Mouse (Mus musculus): ENCODE measurements around the gene Rars.
"Not testable (repeated sequence)": the region's sequence is repeated elsewhere in the genome, so short reads cannot be mapped to it uniquely, and the experiment has no call there.

Rars gene

DNA sequence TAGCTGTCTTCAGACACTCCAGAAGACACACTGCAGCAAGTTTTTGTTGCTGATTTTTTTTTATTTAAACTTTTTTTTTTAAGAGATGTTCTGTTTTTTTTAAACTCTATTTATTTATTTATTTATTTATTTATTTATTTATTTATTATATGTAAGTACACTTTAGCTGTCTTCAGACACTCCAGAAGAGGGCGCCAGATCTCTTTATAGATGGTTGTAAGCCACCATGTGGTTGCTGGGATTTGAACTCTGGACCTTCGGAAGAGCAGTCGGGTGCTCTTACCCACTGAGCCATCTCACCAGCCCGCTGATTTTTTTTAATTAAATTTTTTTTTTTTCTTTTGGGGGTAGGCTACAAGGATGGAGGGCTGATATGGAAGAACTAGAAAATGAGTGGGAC, 8.3 kb upstream of the Rars start:
- not testable (repeated sequence) for H3K4me3 ChIP-seq (replicated peaks; ENCODE audit: low read length); H3K27me3 ChIP-seq (ENCODE audit: insufficient read depth, low read length); H3K9me3 ChIP-seq (ENCODE audit: low read length)
- H3K4me1 ChIP-seq (replicated peaks; ENCODE audit: low read depth, low read length), result peaks cover 65% of the 10 kb centered on the region
- peaks cover 43% of the 10 kb centered on the region for H3K36me3 ChIP-seq (ENCODE audit: insufficient read depth, low read length)
- 0 out of 2 replicates have a peak, but pooled peaks have one; percentile 8 for TF ChIP-seq CTCF (conservative IDR thresholded peaks at IDR 0.05; ENCODE audit: low read length)

GRCm38 (mm10) chr11:35841738-35842325, 7.5 kb upstream of the Rars start:
- peak overlapping the region; percentile 79 for H3K4me3 ChIP-seq (replicated peaks; ENCODE audit: low read length)
- peaks cover 43% of the 10 kb centered on the region for H3K36me3 ChIP-seq (ENCODE audit: insufficient read depth, low read length)
- H3K4me1 ChIP-seq (replicated peaks; ENCODE audit: low read depth, low read length), result peaks cover 69% of the 10 kb centered on the region
- TF ChIP-seq POU5F1 (IDR thresholded peaks at IDR 0.05; ENCODE audit: borderline replicate concordance, low read length), result no peak
- no peak for TF ChIP-seq NANOG (IDR thresholded peaks at IDR 0.05; ENCODE audit: borderline replicate concordance, low read length)
- no peak for TF ChIP-seq CTCF (conservative IDR thresholded peaks at IDR 0.05; ENCODE audit: low read length)
- H3K9me3 ChIP-seq (ENCODE audit: low read length), result no peaks in the 10 kb centered on the region
- H3K27me3 ChIP-seq (ENCODE audit: insufficient read depth, low read length), result no peaks in the 10 kb centered on the region

DNA sequence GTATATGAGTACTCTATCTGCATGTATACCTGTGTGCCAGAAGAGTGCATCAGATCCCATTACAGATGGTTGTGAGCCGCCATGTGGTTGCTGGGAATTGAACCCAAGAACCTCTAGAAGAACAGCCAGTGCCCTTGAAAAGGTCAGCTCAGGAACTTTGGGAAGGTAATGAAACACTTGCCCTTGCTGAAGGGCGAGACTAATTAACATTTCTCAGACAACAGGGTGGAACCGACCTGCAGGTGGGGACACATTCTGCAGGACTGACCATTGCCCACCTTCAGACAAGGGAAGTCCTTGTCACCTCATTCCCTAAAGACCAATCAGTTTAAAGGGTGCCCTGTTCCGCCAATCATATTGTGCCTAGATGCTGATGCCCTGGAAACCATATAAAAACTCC, 6.5 kb upstream of the Rars start:
- Histone ChIP-seq H3K36me3 (ENCODE audit: insufficient read depth, low read length) (peaks cover 38% of the 10 kb centered on the region), H3K4me3 (replicated peaks; ENCODE audit: low read length) (peak overlapping the region; percentile 79), H3K4me1 (replicated peaks; ENCODE audit: low read depth, low read length) (peaks cover 69% of the 10 kb centered on the region)
- H3K27me3 ChIP-seq (ENCODE audit: insufficient read depth, low read length); H3K9me3 ChIP-seq (ENCODE audit: low read length): not testable (repeated sequence)

GRCm38 (mm10) chr11:35840282-35840681, 6.0 kb upstream of the Rars start:
- Histone ChIP-seq H3K36me3 (ENCODE audit: insufficient read depth, low read length) (peaks cover 38% of the 10 kb centered on the region), H3K27me3 (ENCODE audit: insufficient read depth, low read length) (no peaks in the 10 kb centered on the region), H3K4me3 (replicated peaks; ENCODE audit: low read length) (peak overlapping the region; percentile 79), H3K4me1 (replicated peaks; ENCODE audit: low read depth, low read length) (peaks cover 71% of the 10 kb centered on the region), H3K9me3 (ENCODE audit: low read length) (no peaks in the 10 kb centered on the region)
- TF ChIP-seq CTCF (conservative IDR thresholded peaks at IDR 0.05; ENCODE audit: low read length), result peak; percentile 90
- TF ChIP-seq NANOG (IDR thresholded peaks at IDR 0.05; ENCODE audit: borderline replicate concordance, low read length), result no peak
- no peak for TF ChIP-seq POU5F1 (IDR thresholded peaks at IDR 0.05; ENCODE audit: borderline replicate concordance, low read length)

GRCm38 (mm10) chr11:35838345-35839338, 4.3 kb upstream of the Rars start:
- H3K36me3 ChIP-seq (ENCODE audit: insufficient read depth, low read length), result peaks cover 37% of the 10 kb centered on the region
- no peaks in the 10 kb centered on the region for H3K27me3 ChIP-seq (ENCODE audit: insufficient read depth, low read length)
- H3K4me3 ChIP-seq (replicated peaks; ENCODE audit: low read length), result peak overlapping the region; percentile 79
- no peaks in the 10 kb centered on the region for H3K9me3 ChIP-seq (ENCODE audit: low read length)
- peaks cover 63% of the 10 kb centered on the region for H3K4me1 ChIP-seq (replicated peaks; ENCODE audit: low read depth, low read length)
- TF ChIP-seq CTCF (conservative IDR thresholded peaks at IDR 0.05; ENCODE audit: low read length) (no peak), POU5F1 (IDR thresholded peaks at IDR 0.05; ENCODE audit: borderline replicate concordance, low read length) (no peak), NANOG (IDR thresholded peaks at IDR 0.05; ENCODE audit: borderline replicate concordance, low read length) (no peak)

GRCm38 (mm10) chr11:35837156-35838126, 3.1 kb upstream of the Rars start:
- Histone ChIP-seq H3K4me3 (replicated peaks; ENCODE audit: low read length) (peak overlapping the region; percentile 57; the same call in 1 of the 2 replicates), H3K27me3 (ENCODE audit: insufficient read depth, low read length) (no peaks in the 10 kb centered on the region), H3K9me3 (ENCODE audit: low read length) (no peaks in the 10 kb centered on the region), H3K36me3 (ENCODE audit: insufficient read depth, low read length) (peaks cover 42% of the 10 kb centered on the region), H3K4me1 (replicated peaks; ENCODE audit: low read depth, low read length) (peaks cover 69% of the 10 kb centered on the region)
- no peak for TF ChIP-seq NANOG (IDR thresholded peaks at IDR 0.05; ENCODE audit: borderline replicate concordance, low read length)
- peak; percentile 36 for TF ChIP-seq CTCF (conservative IDR thresholded peaks at IDR 0.05; ENCODE audit: low read length)
- no peak for TF ChIP-seq POU5F1 (IDR thresholded peaks at IDR 0.05; ENCODE audit: borderline replicate concordance, low read length)

DNA sequence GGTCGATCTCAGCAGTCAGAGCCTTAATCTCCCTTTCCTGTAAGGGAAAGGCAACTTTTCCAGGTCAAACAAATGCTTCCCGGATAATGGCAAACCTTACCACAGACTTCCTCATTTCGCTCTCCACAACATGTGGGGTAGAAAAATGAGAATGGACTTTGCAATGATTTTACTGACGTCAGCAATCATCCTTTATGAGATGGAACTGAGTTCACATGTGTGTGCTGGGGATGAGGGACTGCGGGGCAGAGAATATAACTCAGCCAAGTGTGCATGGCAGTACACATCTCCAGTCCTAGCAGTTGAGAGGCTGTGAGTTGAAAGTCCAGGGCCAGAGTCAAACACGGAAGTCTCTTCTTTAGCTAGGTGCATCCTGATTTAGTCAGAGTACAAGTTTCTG, 1.0 kb downstream of the Rars start:
- Histone ChIP-seq H3K36me3 (ENCODE audit: insufficient read depth, low read length) (peaks cover 70% of the 10 kb centered on the region), H3K9me3 (ENCODE audit: low read length) (no peaks in the 10 kb centered on the region), H3K4me3 (replicated peaks; ENCODE audit: low read length) (peak overlapping the region; percentile 99), H3K27me3 (ENCODE audit: insufficient read depth, low read length) (no peaks in the 10 kb centered on the region), H3K4me1 (replicated peaks; ENCODE audit: low read depth, low read length) (peaks cover 58% of the 10 kb centered on the region)
- TF ChIP-seq CTCF (conservative IDR thresholded peaks at IDR 0.05; ENCODE audit: low read length) (no peak), NANOG (IDR thresholded peaks at IDR 0.05; ENCODE audit: borderline replicate concordance, low read length) (no peak), POU5F1 (IDR thresholded peaks at IDR 0.05; ENCODE audit: borderline replicate concordance, low read length) (no peak)

- no peak for TF ChIP-seq CTCF (conservative IDR thresholded peaks at IDR 0.05; ENCODE audit: low read length)
- TF ChIP-seq NANOG (IDR thresholded peaks at IDR 0.05; ENCODE audit: borderline replicate concordance, low read length), result no peak
- no peak for TF ChIP-seq POU5F1 (IDR thresholded peaks at IDR 0.05; ENCODE audit: borderline replicate concordance, low read length)
Observed at GRCm38 (mm10) chr11:35832139-35832538, 2.2 kb downstream of the Rars start.

More at GRCm38 (mm10) chr11:35832139-35832538, 2.2 kb downstream of the Rars start:
- peaks cover 71% of the 10 kb centered on the region for H3K36me3 ChIP-seq (ENCODE audit: insufficient read depth, low read length)
- peak overlapping the region; percentile 99; the same call in 1 of the 2 replicates for H3K4me3 ChIP-seq (replicated peaks; ENCODE audit: low read length)
- H3K9me3 ChIP-seq (ENCODE audit: low read length), result no peaks in the 10 kb centered on the region
- H3K27me3 ChIP-seq (ENCODE audit: insufficient read depth, low read length), result no peaks in the 10 kb centered on the region
- H3K4me1 ChIP-seq (replicated peaks; ENCODE audit: low read depth, low read length), result peaks cover 46% of the 10 kb centered on the region
